Mouse (Mus musculus): ENCODE results near the gene Lrrc7.
A peak's percentile ranks its signal among the peaks of the same experiment; 100 is the strongest.

Gene Lrrc7

DNA sequence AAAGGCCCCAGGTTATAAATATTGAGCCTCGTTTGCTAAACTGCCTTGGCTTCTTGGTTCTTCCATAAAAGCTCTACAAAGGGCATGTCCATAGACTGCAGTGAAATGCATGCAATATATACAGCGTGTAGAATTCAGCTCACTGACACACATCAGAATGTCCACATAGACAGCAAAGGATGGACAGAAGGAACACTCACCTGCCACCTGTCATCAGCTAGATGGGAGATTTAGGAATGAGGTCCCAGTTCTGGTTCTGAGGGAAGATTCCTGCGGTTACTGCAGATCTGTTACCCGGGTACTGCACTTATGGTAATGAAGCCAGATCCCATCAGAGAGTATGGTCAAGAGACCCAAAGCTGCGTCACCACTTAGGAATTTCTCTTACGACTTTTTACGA lies 494.1 kb downstream of the Lrrc7 start:
- DNase-seq (ENCODE audit: low spot score), result no peak

DNA sequence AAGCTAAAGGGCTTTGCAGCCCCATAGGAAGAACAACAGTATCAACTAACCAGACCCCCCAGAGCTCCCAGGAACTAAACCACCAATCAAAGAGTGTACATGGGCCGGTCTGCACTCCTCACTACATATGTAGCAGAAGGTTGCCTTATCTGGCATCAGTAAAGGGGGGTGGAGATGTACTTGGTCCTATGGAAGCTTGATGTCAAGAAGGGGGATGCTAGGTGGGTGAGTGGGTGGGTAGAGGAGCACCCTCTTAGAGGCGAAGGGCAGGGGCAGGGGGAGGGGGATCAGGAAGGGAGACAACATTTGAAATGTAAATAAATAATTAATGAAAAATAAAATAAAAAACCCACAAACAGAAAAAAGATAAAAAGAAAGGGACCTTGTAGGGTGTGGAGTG lies 496.8 kb downstream of the Lrrc7 start:
- DNase-seq (ENCODE audit: low spot score), result no peak

DNA sequence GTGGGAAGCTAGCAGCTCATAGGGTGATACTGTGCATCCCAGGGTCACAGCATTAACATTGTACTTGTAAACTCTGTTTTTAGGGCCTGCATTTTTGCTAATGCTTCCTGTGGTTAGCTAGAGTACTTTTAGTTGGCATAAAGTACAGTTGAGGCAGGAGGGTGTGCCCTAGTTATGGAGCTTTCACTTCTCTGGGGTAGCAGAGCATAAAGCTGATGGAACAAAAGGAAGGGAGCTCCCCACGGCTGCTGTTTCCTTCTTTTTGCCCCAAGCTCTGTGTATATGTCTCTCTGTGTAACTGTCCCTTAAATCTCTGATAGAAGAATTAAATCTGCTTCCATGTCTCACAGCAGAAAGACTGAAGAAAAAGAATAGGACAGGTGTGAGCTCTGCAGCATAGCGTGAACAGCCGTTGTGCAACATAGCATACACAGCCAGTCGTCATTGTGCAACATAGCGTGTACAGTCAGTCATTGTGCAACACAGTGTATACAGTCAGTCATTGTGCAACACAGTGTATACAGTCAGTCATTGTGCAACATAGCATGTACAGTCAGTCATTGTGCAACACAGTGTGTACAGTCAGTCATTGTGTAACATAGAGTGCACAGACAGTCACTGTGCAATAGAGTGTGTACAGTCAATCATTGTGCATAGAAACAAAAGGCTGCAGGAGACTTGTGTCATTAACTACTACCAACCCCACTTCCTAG lies 500.1 kb downstream of the Lrrc7 start:
- no peak for DNase-seq (ENCODE audit: low spot score)

DNA sequence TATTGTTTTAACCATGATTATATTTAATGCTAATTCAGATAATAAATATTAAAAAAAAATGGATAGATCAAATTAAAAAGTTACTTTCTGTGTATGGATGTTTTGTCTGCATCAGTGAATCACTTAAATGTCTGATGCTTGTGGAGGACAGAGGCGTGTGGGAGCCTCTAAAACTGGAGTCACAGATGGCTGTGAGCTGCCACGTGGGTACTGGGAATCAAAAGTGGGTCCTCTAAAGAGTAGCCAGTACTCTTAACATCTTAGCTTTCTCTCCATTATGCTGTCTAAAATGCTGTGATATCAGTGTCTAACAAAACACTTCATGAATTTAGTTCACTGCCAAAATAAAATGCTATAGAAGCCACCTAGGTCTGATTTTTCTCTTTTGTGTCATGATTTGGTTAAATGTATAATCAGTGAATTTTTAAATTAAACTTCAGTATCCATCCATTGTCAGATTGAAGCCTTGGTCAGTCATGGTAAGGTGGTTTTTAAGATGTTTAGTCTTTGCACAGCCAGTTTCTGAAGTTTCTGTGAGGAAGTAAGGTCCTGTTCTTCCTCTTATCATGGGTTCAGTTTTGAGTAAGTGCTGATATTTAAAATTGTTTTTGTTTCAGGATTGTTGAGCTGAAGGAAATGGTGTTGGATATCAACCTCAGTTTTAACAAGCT lies 501.3 kb downstream of the Lrrc7 start:
- no peak for DNase-seq (ENCODE audit: low spot score)

DNA sequence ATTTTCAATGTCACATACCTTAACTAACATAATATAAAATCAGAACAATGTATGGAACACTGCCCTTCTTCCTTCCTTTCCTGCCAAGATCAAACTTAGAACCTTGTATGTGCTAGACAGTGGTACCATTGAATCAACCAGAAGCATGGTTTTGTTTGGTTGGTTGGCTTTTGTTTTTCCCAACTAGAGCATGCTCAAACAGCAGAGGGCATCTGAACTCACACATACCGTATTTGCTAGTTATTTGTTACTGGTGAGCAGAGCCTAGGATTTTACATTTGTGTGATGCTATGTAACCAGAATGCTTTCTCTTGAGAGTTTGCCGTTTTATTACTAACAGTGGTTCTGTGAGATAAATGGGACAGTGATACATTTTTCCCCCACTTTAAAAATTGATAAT lies 512.5 kb downstream of the Lrrc7 start:
- no peak for DNase-seq (ENCODE audit: low spot score)

DNA sequence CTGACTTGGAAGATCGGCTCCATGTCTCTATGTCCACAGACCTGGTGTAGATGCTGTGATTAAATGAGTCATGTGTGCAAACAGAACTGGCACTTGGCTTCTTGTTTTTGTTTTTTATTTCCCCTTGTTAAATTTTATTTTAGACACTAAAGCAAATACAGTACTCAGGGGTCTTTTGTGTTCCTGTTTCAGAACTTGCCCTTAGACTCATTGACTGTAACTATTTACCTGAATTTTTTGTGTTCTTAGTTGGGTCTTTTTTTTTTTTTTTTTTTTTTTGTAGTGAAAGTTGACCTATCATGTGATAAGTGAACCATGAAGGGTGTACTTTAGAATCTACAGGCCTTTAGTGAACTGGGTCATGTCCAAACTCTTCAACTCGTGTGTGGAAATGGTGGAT lies 521.3 kb downstream of the Lrrc7 start:
- DNase-seq (ENCODE audit: low spot score), result no peak

DNA sequence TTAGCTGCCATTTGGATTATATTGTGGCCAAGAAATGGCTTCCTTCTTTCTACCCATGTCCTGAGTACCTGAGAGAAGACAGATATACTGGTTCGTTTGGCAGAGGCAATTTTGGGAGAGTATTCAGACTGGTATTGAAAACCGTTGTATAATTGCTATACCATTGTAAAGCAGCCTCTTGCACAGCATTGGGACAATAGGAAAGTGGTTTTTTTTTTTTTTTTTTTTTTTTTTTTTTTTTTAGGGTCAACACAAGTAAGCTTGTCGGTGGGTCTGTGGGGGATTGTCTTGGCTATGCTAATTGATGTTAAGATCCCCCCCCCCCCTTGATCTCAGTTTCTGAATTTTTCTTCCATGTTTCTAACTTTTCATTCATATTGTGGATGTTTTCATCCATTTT lies 523.9 kb downstream of the Lrrc7 start:
- DNase-seq (ENCODE audit: low spot score), result no peak

DNA sequence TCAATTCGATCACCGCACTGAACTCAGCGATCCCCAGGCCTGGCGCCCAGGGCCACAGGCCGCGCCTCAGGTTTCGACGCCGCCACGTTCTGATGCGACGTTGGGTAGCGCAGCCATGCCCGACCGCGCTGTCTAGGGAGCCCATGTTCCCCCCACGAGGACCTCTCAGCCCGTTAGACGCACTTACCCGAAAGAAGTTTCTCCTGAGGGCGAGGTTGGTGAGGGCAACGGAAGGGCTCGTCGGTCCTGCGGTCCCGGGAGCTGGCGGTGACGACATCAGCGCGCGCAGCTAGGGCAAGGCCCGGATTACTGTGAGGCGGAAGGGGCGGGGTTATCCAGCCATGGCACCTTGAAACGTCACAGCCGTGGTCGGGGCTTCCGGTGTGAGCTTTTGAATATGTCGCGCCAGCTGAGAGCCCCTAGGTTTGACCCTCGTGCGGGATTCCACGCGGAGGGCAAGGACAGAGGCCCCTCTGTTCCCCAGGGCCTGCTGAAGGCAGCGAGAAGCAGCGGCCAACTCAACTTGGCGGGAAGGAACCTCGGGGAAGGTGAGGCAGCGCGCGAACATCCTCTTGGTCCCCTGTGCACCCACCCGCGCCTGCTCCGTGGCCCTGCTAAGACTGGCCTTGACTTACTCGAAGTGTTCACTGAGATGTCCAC lies 525.6 kb downstream of the Lrrc7 start, which contains the start of the genes Srsf11 and Lrrc40:
TSS of gene Srsf11 (minus strand) at position 311 of the 660 bp plus-strand sequence.
TSS of gene Lrrc40 (plus strand) at position 334 of the 660 bp plus-strand sequence.
- peak; percentile 93 for DNase-seq (ENCODE audit: low spot score)

DNA sequence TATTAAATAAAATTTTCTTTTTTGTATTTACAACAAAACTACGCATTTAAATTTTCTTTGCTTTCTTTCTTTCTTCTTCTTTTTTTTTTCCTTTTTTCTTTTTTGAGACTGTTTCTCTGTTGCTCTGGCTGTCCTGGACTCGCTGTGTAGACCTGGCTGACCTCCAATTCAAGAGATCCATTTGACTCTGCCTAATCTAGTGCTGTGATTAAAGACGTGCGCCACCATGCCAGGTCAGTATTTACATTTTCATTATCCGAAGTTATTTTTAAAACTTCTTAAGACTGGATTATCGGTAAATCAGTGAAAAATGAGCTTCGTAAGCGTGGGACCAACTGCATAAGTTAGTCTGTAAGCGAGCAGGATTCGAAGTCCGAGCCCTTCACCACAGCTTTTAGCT lies 526.2 kb downstream of the Lrrc7 start:
- DNase-seq (ENCODE audit: low spot score), result peak; percentile 32
